Mouse (Mus musculus): ENCODE measurements around the gene Hoxd3.

Gene Hoxd3

GRCm38 (mm10) chr2:74747661-74748141, 36.0 kb downstream of the Hoxd3 start:
- DNase-seq = no peak

GRCm38 (mm10) chr2:74748436-74748995, 36.8 kb downstream of the Hoxd3 start:
- DNase-seq = no peak

GRCm38 (mm10) chr2:74749337-74750121, 37.8 kb downstream of the Hoxd3 start:
- DNase-seq = no peak

- DNase-seq = no peak
These were observed 39.1 kb downstream of the Hoxd3 start for GRCm38 (mm10) chr2:74750731-74751250.

- DNase-seq = no peak
These were observed 40.1 kb downstream of the Hoxd3 start for GRCm38 (mm10) chr2:74751861-74752260.

GRCm38 (mm10) chr2:74752431-74753174, 40.9 kb downstream of the Hoxd3 start:
- no peak for DNase-seq

GRCm38 (mm10) chr2:74753175-74753523, 41.4 kb downstream of the Hoxd3 start:
- DNase-seq = no peak

GRCm38 (mm10) chr2:74753711-74754110, 42.0 kb downstream of the Hoxd3 start:
- no peak for DNase-seq

- no peak for DNase-seq
These were observed 48.4 kb downstream of the Hoxd3 start for GRCm38 (mm10) chr2:74760146-74760545.

- no peak for DNase-seq
These were observed 50.2 kb downstream of the Hoxd3 start for GRCm38 (mm10) chr2:74761941-74762340.

- no peak for DNase-seq
These were observed 51.0 kb downstream of the Hoxd3 start, which contains the start of gene Hoxd1 for GRCm38 (mm10) chr2:74762522-74763244. TSS of gene Hoxd1 (plus strand) at chr2:74762980.

GRCm38 (mm10) chr2:74763245-74763735, 51.6 kb downstream of the Hoxd3 start:
- no peak for DNase-seq

- DNase-seq = no peak
These were observed 52.2 kb downstream of the Hoxd3 start for GRCm38 (mm10) chr2:74763976-74764375.

- DNase-seq = no peak
These were observed 62.6 kb downstream of the Hoxd3 start for GRCm38 (mm10) chr2:74774359-74774758.

GRCm38 (mm10) chr2:74777536-74778275, 66.0 kb downstream of the Hoxd3 start:
- no peak for DNase-seq

- DNase-seq = no peak
These were observed 69.7 kb downstream of the Hoxd3 start for GRCm38 (mm10) chr2:74781386-74781785.

- no peak for DNase-seq
These were observed 83.8 kb downstream of the Hoxd3 start for GRCm38 (mm10) chr2:74795531-74795930.

Measured in cerebellum, postnatal 36 days (tissue).